Mouse (Mus musculus): ENCODE data around the gene 4932415D10Rik. TPM values are rescaled to one million over a fixed set of nuclear protein-coding genes. Genes with fewer than 3 reads are reported as not detected.

The 4932415D10Rik gene
- polyA plus RNA-seq (2016; fragmentation: Nextera tagmentation; extraction: Ambion mirVana): not detected in 2 replicates

DNA sequence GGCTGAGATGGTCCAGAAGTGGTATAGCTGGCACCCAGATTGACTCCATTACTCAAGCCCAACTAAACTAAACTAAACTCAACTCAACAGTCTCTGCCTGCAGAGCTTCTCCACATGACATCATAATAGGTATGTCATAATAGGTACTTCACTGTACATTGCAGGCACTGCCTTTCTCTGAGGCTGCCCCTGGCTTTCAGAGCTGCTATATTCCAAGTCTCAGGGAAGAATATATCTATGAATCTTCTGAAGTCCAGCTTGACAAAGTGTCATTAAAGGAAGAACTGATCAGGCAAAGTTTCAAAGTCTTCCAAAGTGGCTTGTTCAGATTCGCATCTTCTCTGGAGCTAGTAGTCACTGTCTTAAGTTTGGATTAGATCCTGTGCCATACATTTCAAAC, at the start of gene 4932415D10Rik:
4932415D10Rik (minus strand) TSS at position 101 of the 400 bp plus-strand sequence.
- WGBS: 90% methylated on average over 1 of the region's 1 CpGs
- H3K4me3 ChIP-seq: no peak within 1 kb of the TSS
- H3K4me1 ChIP-seq: no peaks in the 10 kb centered on the region
- H3K27me3 ChIP-seq: no peaks in the 10 kb centered on the region
- H3K9me3 ChIP-seq (replicated peaks): peaks cover 3% of the 10 kb centered on the region
- no peak within 1 kb of the TSS for H3K27ac ChIP-seq
- no peak within 1 kb of the TSS for H3K4me2 ChIP-seq (replicated peaks)
- no peak for ATAC-seq (ENCODE audit: low FRiP score)
- no peak within 1 kb of the TSS for H3K9ac ChIP-seq
- H3K36me3 ChIP-seq: no peaks in the 10 kb centered on the region

GRCm38 (mm10) chr10:82361911-82362310, 45.5 kb upstream of the 4932415D10Rik start:
- no peak overlapping the region for H3K27ac ChIP-seq
- H3K9ac ChIP-seq: no peak overlapping the region
- H3K27me3 ChIP-seq: no peaks in the 10 kb centered on the region
- H3K9me3 ChIP-seq (replicated peaks): peaks cover 66% of the 10 kb centered on the region
- H3K4me2 ChIP-seq (replicated peaks): no peak overlapping the region
- no peak for ATAC-seq (ENCODE audit: low FRiP score)
- peaks cover 34% of the 10 kb centered on the region for H3K36me3 ChIP-seq
- no peak overlapping the region for H3K4me3 ChIP-seq
- WGBS: 91% methylated on average over 9 of the region's 9 CpGs
- no peaks in the 10 kb centered on the region for H3K4me1 ChIP-seq

DNA sequence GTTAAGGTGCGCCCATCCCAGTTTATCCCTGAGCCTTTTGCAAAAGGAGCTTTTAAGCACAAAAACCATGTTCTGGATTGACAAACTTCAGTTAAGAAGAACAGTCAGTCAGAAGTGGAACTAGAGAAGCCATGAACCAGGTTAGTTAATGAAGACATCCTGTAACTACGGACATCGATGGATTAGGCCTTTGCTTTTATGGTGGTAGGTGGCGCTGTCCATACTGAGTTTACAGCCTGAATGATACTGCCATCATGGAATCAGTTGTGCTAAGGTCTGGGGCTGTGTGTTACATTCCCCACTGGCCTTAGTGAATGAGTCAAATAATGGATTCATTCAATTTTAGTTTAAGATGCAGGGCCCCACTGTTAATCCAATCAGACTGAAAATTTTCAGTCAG, 39.0 kb upstream of the 4932415D10Rik start:
- peaks cover 38% of the 10 kb centered on the region for H3K9me3 ChIP-seq (replicated peaks)
- WGBS: 98% methylated on average over 4 of the region's 4 CpGs
- no peaks in the 10 kb centered on the region for H3K4me1 ChIP-seq
- no peak overlapping the region for H3K27ac ChIP-seq
- ATAC-seq (ENCODE audit: low FRiP score): no peak
- H3K9ac ChIP-seq: no peak overlapping the region
- H3K36me3 ChIP-seq: peaks cover 13% of the 10 kb centered on the region
- H3K4me3 ChIP-seq: no peak overlapping the region
- no peaks in the 10 kb centered on the region for H3K27me3 ChIP-seq
- no peak overlapping the region for H3K4me2 ChIP-seq (replicated peaks)

DNA sequence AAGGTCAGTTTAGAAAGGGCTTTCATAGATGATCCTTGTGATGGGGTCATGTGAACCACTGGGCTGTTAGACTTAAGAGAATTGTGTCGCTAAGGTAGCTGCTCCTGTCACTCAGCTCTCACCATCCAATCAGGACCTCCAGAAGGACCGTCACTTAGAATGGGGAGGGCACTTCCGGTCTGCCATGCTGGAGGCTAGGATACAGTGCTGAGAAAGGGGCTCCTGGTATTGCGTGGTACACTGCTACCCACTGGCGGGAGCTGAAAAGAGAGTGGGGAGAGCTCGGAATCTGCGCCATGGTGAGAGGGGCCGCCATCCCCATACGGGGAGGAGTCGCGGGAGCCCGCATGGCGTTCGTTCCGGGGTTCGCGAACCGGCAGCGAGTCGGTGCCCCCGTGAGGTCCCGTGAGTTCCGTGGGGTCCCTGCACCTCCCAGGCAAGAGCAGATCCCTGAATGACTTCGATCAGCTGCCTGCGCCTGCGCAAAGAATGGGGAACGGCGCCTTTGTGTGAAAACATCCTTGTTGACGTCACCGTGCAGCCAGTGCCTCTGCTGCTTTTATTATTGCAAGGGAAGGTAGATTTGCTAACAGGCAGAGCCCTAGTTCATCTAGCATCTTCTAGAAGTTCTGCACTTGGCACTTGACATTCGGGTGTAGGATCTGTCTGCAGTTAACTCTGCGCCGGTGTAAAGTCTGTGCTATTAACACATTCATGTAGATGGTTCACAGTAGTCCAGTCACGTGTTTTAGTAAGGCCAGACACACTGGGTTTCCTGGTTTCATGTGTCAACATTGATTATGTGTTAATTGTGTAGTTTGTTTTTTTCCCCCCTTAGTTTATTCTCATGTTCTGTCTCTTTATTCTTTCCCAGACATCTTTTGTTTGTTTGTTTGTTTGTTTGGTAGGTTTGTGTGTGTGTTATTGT, 38.0 kb upstream of the 4932415D10Rik start, which contains the start of gene Gm4924:
Gm4924 (plus strand) TSS at position 173 of the 928 bp plus-strand sequence.
- no peaks in the 10 kb centered on the region for H3K4me1 ChIP-seq
- peaks cover 9% of the 10 kb centered on the region for H3K36me3 ChIP-seq
- ATAC-seq (ENCODE audit: low FRiP score): peak; percentile 100
- no peaks in the 10 kb centered on the region for H3K27me3 ChIP-seq
- peak within 1 kb of the TSS; percentile 96 for H3K27ac ChIP-seq
- H3K9me3 ChIP-seq (replicated peaks): peaks cover 31% of the 10 kb centered on the region
- H3K4me2 ChIP-seq (replicated peaks): peak within 1 kb of the TSS; percentile 49
- H3K9ac ChIP-seq: peak within 1 kb of the TSS; percentile 79
- H3K4me3 ChIP-seq: peak within 1 kb of the TSS; percentile 66
- 5% methylated on average over 34 of the region's 34 CpGs for WGBS

- ATAC-seq (ENCODE audit: low FRiP score): no peak
- Histone ChIP-seq H3K4me3 (no peak overlapping the region), H3K27ac (no peak overlapping the region), H3K9ac (no peak overlapping the region), H3K4me2 (replicated peaks) (no peak overlapping the region), H3K36me3 (no peaks in the 10 kb centered on the region), H3K27me3 (no peaks in the 10 kb centered on the region), H3K9me3 (replicated peaks) (0 out of 2 replicates have a peak, but pooled peaks cover 7% of the 10 kb centered on the region), H3K4me1 (no peaks in the 10 kb centered on the region)
- WGBS: 87% methylated on average over 5 of the region's 5 CpGs
Observed at GRCm38 (mm10) chr10:82329826-82330225, 13.4 kb upstream of the 4932415D10Rik start.

- H3K27me3 ChIP-seq: no peaks in the 10 kb centered on the region
- peaks cover 7% of the 10 kb centered on the region; the same call in 1 of the 2 replicates for H3K9me3 ChIP-seq (replicated peaks)
- no peak for ATAC-seq (ENCODE audit: low FRiP score)
- H3K27ac ChIP-seq: no peak overlapping the region
- H3K4me1 ChIP-seq: no peaks in the 10 kb centered on the region
- no peak overlapping the region for H3K4me3 ChIP-seq
- 74% methylated on average over 3 of the region's 3 CpGs for WGBS
- H3K4me2 ChIP-seq (replicated peaks): no peak overlapping the region
- no peaks in the 10 kb centered on the region for H3K36me3 ChIP-seq
- H3K9ac ChIP-seq: no peak overlapping the region
Observed at GRCm38 (mm10) chr10:82320134-82320533, 3.8 kb upstream of the 4932415D10Rik start.

DNA sequence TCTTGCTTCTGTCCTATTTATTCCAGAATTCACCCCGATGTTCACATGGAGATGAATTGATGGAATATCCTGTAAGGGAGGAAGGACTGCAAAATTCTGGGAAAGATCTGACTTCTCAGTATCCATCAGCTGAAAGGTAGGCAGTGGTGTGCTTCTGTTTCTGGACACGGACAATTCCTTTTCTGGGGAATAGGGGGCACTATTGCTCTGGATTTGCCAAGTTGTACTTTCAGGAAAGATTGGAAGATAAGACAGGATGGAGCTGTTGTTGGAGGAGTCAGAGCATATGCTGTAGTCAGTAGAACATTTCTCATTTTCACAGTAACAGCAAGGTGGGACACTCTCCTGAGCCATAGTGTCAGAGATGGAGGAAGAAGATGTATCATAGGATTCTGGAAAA, 19.9 kb downstream of the 4932415D10Rik start:
- Histone ChIP-seq H3K9me3 (replicated peaks) (peaks cover 11% of the 10 kb centered on the region; the same call in 1 of the 2 replicates), H3K4me1 (no peaks in the 10 kb centered on the region), H3K27me3 (no peaks in the 10 kb centered on the region), H3K9ac (no peak overlapping the region), H3K4me2 (replicated peaks) (no peak overlapping the region), H3K4me3 (no peak overlapping the region), H3K36me3 (no peaks in the 10 kb centered on the region), H3K27ac (no peak overlapping the region)
- no peak for ATAC-seq (ENCODE audit: low FRiP score)
- 49% methylated on average over 2 of the region's 2 CpGs for WGBS

DNA sequence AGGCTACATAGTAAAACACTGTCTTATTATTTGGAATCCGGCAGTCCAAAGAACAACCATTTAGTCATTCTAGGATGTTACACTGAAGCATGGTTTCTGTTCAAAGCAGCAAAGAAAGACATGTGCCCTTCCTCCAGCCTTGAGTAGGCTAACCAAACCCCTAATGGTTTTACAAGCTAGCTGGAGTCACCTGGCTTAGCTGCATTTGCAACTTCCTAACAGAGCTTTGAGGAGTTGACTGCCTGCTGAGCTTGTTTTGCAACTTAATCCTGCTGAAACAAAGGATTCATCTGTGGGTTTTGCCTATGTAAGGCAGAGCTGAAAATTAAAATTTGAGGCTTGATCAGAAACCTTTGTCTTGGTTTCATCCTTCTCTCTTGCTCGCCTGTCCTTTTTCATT, 59.1 kb downstream of the 4932415D10Rik start:
- H3K9me3 ChIP-seq (replicated peaks): peaks cover 6% of the 10 kb centered on the region
- H3K4me3 ChIP-seq: no peak overlapping the region
- no peak overlapping the region for H3K9ac ChIP-seq
- H3K27ac ChIP-seq: no peak overlapping the region
- H3K27me3 ChIP-seq: no peaks in the 10 kb centered on the region
- no peak overlapping the region for H3K4me2 ChIP-seq (replicated peaks)
- H3K36me3 ChIP-seq: no peaks in the 10 kb centered on the region
- no peaks in the 10 kb centered on the region for H3K4me1 ChIP-seq
- ATAC-seq (ENCODE audit: low FRiP score): no peak
- WGBS: 76% methylated on average over 2 of the region's 2 CpGs

DNA sequence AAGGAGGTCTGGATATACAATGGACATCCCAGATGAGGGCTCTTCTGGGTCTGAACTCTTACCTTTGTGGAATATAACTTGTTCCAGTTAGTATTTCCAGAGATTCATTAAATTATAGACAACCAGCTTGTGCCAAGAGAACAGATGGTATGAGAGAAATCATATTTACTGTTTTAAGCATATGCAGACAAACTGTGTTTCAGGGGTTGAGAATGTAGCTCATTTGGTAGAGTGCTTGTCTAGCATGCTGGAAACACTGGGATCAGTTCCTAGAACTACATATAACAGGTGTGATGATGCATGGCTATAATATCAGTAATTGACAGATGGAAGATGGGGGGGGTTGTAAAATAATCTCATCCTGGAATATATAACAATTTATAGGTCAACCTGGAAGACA, 71.4 kb downstream of the 4932415D10Rik start:
- Histone ChIP-seq H3K9ac (no peak overlapping the region), H3K9me3 (replicated peaks) (no peaks in the 10 kb centered on the region; the same call in 1 of the 2 replicates), H3K27me3 (no peaks in the 10 kb centered on the region), H3K4me1 (peaks cover 5% of the 10 kb centered on the region; the same call in 1 of the 2 replicates), H3K27ac (no peak overlapping the region), H3K4me2 (replicated peaks) (no peak overlapping the region), H3K4me3 (no peak overlapping the region), H3K36me3 (no peaks in the 10 kb centered on the region)
- no peak for ATAC-seq (ENCODE audit: low FRiP score)

GRCm38 (mm10) chr10:82241401-82241788, 75.0 kb downstream of the 4932415D10Rik start:
- H3K27me3 ChIP-seq: no peaks in the 10 kb centered on the region
- no peak overlapping the region for H3K27ac ChIP-seq
- H3K4me3 ChIP-seq: peak overlapping the region; percentile 80
- H3K9ac ChIP-seq: 0 out of 2 replicates have a peak overlapping the region, but pooled peaks have one; percentile 76
- WGBS: 67% methylated on average over 5 of the region's 5 CpGs
- peaks cover 15% of the 10 kb centered on the region for H3K36me3 ChIP-seq
- peaks cover 26% of the 10 kb centered on the region for H3K9me3 ChIP-seq (replicated peaks)
- H3K4me2 ChIP-seq (replicated peaks): peak overlapping the region; percentile 76
- ATAC-seq (ENCODE audit: low FRiP score): peak; percentile 69; the same call in 1 of the 2 replicates
- H3K4me1 ChIP-seq: peaks cover 5% of the 10 kb centered on the region; the same call in 1 of the 2 replicates

DNA sequence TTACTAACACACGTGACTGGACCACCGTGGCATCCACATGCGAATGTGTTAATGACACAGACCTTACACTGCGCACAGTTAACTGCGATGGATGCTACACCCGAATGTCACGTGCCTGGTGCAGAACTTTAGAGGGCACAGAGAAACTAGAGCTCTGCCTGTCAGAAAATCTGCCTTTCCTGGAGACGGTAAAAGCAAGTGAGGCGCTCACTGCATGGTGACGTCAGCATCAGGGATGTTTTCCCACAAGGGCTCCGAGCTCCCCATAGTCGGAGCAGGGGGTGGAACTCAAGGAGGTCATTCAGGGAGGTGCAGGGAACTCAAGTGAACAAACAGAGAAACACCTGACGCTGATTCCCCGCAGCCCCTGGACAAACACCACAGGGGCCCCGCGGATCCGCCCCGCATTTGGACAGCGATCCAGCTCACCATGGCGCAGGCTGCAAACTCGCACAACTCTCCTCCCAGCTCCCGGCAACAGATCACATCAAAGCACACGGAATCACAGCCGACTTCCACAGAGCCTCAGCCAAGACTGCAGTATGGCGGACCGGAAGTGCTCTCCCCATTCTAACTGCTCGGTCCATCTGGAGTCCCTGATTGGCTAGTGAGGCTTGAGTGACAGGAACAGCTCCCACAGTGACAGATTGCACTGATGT, 75.5 kb downstream of the 4932415D10Rik start, which contains the start of gene Zfp938:
Zfp938 (minus strand) TSS at position 539 of the 659 bp plus-strand sequence.
- peak within 1 kb of the TSS; percentile 76 for H3K9ac ChIP-seq
- WGBS: 5% methylated on average over 27 of the region's 27 CpGs
- peaks cover 30% of the 10 kb centered on the region for H3K9me3 ChIP-seq (replicated peaks)
- H3K4me3 ChIP-seq: peak within 1 kb of the TSS; percentile 80
- peak within 1 kb of the TSS; percentile 84 for H3K27ac ChIP-seq
- no peaks in the 10 kb centered on the region for H3K27me3 ChIP-seq
- H3K4me1 ChIP-seq: peaks cover 5% of the 10 kb centered on the region; the same call in 1 of the 2 replicates
- ATAC-seq (ENCODE audit: low FRiP score): peak; percentile 100
- peak within 1 kb of the TSS; percentile 76 for H3K4me2 ChIP-seq (replicated peaks)
- peaks cover 20% of the 10 kb centered on the region for H3K36me3 ChIP-seq
